Mouse (Mus musculus): ENCODE data around the gene Rrp12. TPM values are rescaled to one million over a fixed set of nuclear protein-coding genes. Genes with fewer than 3 reads are reported as not detected.

Rrp12 gene
- polyA plus RNA-seq, 1 experiment from 2014 or later = 17.4 TPM

DNA sequence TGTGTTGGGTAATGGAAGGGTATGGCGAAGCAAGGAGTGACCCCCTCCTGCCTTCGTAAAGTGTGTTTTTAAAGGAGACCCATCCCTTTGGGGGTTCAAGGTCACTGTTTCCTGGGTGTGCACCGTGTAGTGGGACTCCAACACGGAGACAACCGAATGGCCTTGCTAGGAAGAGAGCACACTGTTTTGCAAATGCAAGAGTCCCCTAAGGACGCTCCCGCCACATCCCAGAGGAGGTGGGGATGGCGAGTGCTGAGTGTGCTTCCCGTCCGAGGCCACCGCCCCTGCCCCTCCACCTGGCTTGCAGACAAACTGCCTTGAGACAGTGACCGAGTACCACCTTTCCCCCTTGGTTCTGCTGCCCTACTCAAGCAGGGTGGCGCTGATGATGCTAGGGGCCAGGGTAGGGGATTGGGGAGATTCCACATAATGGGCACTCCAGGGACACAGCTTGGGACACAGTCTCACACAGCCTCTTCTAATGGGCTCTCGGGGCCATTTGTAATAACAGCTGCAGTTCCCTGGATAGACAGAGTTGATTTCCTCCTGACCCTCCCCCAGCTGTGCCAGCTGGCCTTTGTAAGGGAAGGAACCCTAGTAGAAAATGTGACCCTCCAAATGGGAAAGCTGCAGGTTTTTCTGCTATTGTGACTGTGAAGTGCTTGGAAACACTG, 64.1 kb downstream of the Rrp12 start:
- Histone ChIP-seq H3K4me1 (peaks cover 22% of the 10 kb centered on the region), H3K9me3 (no peaks in the 10 kb centered on the region), H3K4me2 (peak overlapping the region; percentile 99), H3K9ac (no peak overlapping the region), H3K27me3 (peaks cover 44% of the 10 kb centered on the region), H3K4me3 (peak overlapping the region; percentile 65), H3K27ac (no peak overlapping the region), H3K36me3 (no peaks in the 10 kb centered on the region)
- ATAC-seq (ENCODE audit: insufficient number of reproducible peaks, low FRiP score, low TSS enrichment, low read depth) = no peak
- 12% methylated on average over 14 of the region's 14 CpGs for WGBS

DNA sequence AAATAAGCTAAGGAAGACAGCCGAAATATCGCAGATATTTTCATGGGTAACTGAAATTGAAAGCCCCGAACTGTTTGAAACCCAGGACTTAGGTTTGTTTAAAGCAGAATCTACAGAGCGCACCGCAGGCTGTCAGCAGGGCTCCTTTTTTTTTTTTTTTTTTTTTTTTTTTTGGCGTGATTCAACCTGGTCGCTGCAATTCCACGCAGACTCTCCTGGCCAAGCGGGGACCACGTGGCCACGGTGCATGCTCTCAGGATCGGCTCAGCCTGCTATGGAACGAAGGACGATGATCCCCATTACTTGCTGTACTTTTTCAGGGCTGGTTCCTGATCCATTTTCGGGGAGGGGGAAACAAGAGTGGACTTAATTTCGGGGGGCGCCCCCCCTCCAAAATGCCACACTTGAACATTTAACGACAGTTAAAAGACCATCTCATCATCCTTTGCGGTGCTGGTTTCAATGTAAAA, 64.8 kb downstream of the Rrp12 start:
- peak overlapping the region; percentile 53; the same call in 1 of the 2 replicates for H3K9ac ChIP-seq
- peaks cover 22% of the 10 kb centered on the region for H3K4me1 ChIP-seq
- ATAC-seq (ENCODE audit: insufficient number of reproducible peaks, low FRiP score, low TSS enrichment, low read depth) = no peak
- H3K4me2 ChIP-seq = peak overlapping the region; percentile 99
- peak overlapping the region; percentile 65 for H3K4me3 ChIP-seq
- H3K27me3 ChIP-seq = peaks cover 40% of the 10 kb centered on the region
- no peak overlapping the region for H3K27ac ChIP-seq
- WGBS = under 1% methylated on average over 19 of the region's 19 CpGs
- H3K36me3 ChIP-seq = no peaks in the 10 kb centered on the region
- no peaks in the 10 kb centered on the region for H3K9me3 ChIP-seq

DNA sequence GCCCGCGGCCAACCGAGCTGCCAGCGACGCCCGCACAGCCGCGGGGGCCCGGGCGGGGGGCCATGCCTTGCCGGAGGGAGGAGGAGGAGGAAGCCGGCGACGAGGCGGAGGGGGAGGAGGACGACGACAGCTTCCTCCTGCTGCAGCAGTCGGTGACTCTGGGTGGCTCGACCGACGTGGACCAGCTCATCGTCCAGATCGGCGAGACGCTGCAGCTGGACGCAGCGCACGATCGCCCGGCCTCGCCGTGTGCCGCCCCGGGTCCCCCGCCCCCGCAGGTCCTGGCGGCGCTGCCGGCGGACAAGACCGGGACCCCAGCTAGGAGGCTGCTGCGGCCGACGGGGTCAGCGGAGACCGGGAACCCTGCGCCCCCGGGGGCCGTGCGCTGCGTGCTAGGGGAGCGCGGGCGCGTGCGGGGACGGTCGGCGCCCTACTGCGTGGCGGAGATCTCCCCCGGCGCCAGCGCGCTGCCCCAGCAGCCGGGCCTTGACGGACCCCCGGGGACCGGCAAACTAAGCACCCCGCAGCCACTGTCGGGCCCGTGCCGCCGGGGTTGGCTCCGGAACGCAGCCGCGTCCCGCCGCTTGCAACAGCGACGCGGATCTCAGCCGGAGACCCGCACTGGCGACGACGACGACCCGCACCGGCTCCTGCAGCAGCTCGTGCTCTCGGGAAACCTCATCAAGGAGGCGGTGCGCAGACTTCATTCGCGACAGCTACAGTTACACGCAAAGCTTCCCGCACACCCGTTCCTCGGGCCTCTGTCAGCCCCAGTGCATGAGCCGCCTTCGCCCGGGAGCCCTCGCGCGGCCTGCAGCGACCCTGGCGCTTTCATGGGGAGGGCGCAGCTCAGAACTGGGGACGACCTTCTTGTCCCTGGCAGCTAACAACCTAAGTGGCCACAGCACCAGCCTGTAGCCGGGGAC, 65.6 kb downstream of the Rrp12 start:
- H3K27me3 ChIP-seq = peaks cover 40% of the 10 kb centered on the region
- no peaks in the 10 kb centered on the region for H3K36me3 ChIP-seq
- H3K9ac ChIP-seq = peak overlapping the region; percentile 53
- no peaks in the 10 kb centered on the region for H3K9me3 ChIP-seq
- peak; percentile 49 for ATAC-seq (ENCODE audit: insufficient number of reproducible peaks, low FRiP score, low TSS enrichment, low read depth)
- peaks cover 22% of the 10 kb centered on the region for H3K4me1 ChIP-seq
- H3K27ac ChIP-seq = peak overlapping the region; percentile 84; the same call in 1 of the 2 replicates
- under 1% methylated on average over 80 of the region's 112 CpGs for WGBS
- H3K4me2 ChIP-seq = peak overlapping the region; percentile 99
- peak overlapping the region; percentile 65 for H3K4me3 ChIP-seq

DNA sequence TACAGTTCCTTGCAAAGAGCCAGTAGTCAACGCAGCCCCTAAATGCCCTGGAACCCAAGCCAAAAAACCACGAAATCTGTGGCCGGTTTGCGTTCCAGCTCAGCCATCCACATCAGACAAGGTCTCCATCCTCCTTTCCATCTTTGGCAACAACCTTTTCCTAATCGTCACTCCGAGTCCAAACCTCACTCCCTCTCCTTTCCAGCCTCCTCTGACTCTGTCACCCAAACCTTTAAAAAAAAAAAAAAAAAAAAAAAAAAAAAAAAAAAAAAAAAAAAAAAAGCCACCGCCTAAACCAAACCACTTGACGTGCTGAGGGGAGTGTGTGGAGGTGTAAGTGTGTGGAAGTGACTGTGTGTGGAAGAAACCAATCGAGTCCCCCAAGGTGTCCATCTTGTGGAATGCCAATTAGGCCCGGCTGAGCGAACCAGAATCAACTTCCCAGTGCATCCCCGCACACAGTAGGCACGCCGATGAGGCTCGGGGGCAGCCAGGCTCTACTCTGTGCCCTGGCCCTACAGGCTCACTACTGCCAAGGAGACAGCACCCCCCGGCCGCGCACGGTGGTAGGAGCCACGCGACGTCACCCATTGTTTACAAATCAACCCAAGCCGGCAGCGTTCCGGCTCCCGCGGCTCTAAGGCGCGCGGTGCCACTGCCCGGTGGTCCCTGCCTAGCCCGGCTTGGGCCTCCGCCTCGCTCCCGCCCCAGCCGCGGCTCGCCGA, 66.4 kb downstream of the Rrp12 start, which contains the start of gene Frat1:
TSS of gene Frat1 (plus strand) at position 590 of the 725 bp plus-strand sequence.
- under 1% methylated on average over 37 of the region's 39 CpGs for WGBS
- peak within 1 kb of the TSS; percentile 84 for H3K27ac ChIP-seq
- H3K4me3 ChIP-seq = peak within 1 kb of the TSS; percentile 65
- H3K36me3 ChIP-seq = no peaks in the 10 kb centered on the region
- peak within 1 kb of the TSS; percentile 53 for H3K9ac ChIP-seq
- no peaks in the 10 kb centered on the region for H3K9me3 ChIP-seq
- H3K4me2 ChIP-seq = peak within 1 kb of the TSS; percentile 99
- H3K27me3 ChIP-seq = peaks cover 35% of the 10 kb centered on the region
- H3K4me1 ChIP-seq = peaks cover 22% of the 10 kb centered on the region
- ATAC-seq (ENCODE audit: insufficient number of reproducible peaks, low FRiP score, low TSS enrichment, low read depth) = peak; percentile 89

DNA sequence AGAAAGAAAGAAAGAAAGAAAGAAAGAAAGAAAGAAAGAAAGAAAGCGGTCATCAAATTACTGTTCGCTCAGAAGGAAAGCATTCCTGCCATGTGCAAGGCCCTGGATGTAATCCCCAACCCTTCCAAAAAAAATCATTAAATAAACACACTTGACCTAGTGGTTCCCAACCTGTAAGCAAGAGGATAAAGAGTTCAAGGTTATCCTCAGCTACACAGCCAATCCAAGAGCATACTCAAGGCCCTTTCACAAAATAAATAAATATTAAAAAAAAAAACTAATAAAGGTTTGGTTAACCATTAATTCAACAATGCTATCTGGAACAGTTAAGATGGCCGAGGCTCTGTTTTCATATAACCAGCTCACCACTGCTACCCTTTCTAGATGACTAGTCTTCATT, 67.0 kb downstream of the Rrp12 start:
- H3K4me2 ChIP-seq = peak overlapping the region; percentile 99
- peaks cover 35% of the 10 kb centered on the region for H3K27me3 ChIP-seq
- no peaks in the 10 kb centered on the region for H3K9me3 ChIP-seq
- ATAC-seq (ENCODE audit: insufficient number of reproducible peaks, low FRiP score, low TSS enrichment, low read depth) = no peak
- no peak overlapping the region for H3K27ac ChIP-seq
- peaks cover 22% of the 10 kb centered on the region for H3K4me1 ChIP-seq
- WGBS = 74% methylated on average over 3 of the region's 3 CpGs
- no peaks in the 10 kb centered on the region for H3K36me3 ChIP-seq
- peak overlapping the region; percentile 65 for H3K4me3 ChIP-seq
- H3K9ac ChIP-seq = no peak overlapping the region

DNA sequence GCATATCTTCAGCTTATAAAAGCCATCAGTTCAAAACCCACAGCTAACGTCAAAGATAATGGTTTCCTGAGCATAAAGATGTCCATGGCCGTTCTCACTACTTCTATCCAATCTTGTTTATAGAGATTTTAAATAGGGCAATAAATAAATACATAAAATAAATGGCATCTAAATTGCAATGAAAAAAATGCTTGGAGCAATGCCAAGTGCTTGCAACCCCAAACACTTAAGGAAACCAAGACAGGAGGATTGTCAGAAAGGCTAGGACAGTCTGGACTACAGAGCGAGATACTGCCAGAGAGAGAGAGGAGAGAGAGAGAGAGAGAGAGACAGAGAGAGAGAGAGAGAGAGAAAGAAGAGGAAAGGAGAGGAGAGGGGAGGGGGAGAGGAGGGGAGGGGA, 69.4 kb downstream of the Rrp12 start:
- 57% methylated on average over 3 of the region's 3 CpGs for WGBS
- Histone ChIP-seq H3K27me3 (peaks cover 12% of the 10 kb centered on the region), H3K4me3 (no peak overlapping the region), H3K4me2 (no peak overlapping the region), H3K27ac (no peak overlapping the region), H3K9me3 (no peaks in the 10 kb centered on the region), H3K36me3 (no peaks in the 10 kb centered on the region), H3K9ac (no peak overlapping the region), H3K4me1 (peaks cover 15% of the 10 kb centered on the region)
- ATAC-seq (ENCODE audit: insufficient number of reproducible peaks, low FRiP score, low TSS enrichment, low read depth) = no peak

DNA sequence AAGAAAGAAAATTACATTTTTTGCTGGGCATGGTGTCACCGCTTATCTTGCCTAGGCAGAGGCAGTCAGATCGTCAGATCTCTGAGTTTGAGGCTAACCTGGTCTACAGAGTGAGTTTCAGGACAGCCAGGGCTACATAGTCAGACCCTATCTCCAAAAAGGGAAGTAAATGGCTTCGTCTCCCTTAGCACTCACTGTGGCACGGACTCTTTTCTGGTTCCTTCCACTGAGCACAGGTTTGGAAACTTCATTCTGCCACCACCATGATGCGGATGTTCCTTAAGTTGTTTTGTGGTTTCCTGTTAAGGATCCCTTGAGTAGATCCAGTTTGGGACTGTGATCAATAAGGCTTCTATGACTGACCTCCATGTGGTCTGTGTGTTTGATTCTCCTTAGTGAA, 71.0 kb downstream of the Rrp12 start:
- no peak overlapping the region for H3K9ac ChIP-seq
- no peak overlapping the region for H3K4me2 ChIP-seq
- peaks cover 3% of the 10 kb centered on the region for H3K4me1 ChIP-seq
- H3K27me3 ChIP-seq = no peaks in the 10 kb centered on the region
- no peaks in the 10 kb centered on the region for H3K36me3 ChIP-seq
- no peaks in the 10 kb centered on the region for H3K9me3 ChIP-seq
- H3K4me3 ChIP-seq = no peak overlapping the region
- 78% methylated on average over 5 of the region's 5 CpGs for WGBS
- ATAC-seq (ENCODE audit: insufficient number of reproducible peaks, low FRiP score, low TSS enrichment, low read depth) = no peak
- H3K27ac ChIP-seq = no peak overlapping the region

DNA sequence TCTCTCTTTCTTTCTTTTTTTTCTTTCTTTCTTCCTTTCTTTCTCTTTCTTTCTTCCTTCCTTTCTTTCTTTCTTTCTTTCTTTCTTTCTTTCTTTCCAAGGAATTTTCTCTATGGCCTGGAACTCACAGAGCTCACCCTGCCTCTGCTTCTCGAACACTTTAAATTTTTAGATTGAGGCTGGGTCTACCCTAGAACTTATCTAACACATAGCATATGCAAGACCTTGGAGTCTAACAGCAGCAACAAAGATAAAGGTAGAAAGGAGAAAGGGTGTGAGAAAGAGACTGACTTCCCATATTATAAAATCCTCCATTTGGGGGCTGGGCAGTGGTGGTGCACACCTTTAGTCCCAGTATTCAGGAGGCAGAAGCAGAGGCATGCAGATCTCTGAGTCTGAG, 73.4 kb downstream of the Rrp12 start:
- H3K27ac ChIP-seq = no peak overlapping the region
- H3K4me2 ChIP-seq = no peak overlapping the region
- H3K4me3 ChIP-seq = no peak overlapping the region
- no peaks in the 10 kb centered on the region for H3K27me3 ChIP-seq
- WGBS = 77% methylated on average over 1 of the region's 1 CpGs
- no peak overlapping the region for H3K9ac ChIP-seq
- ATAC-seq (ENCODE audit: insufficient number of reproducible peaks, low FRiP score, low TSS enrichment, low read depth) = no peak
- no peaks in the 10 kb centered on the region for H3K9me3 ChIP-seq
- H3K36me3 ChIP-seq = no peaks in the 10 kb centered on the region
- H3K4me1 ChIP-seq = no peaks in the 10 kb centered on the region

DNA sequence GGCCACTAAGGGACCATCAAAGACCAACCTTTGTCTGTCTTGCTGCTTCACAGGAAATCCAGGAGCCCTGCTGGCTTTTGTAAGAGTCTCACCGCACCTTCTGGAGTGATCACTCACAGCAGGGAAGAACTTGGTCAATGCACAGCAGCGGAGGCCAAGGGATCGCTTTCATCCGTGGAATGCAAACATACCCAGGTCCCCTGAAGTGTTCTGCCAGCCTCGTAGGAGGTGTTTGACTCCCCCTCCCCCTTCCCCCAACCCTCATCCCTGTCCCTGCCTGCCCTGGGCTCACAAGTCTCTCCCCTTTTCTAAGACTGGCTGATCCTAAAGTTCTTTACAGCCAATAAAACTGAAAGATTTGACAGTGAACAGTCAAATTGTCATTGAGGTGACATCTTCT, 74.5 kb downstream of the Rrp12 start:
- 14% methylated on average over 5 of the region's 5 CpGs for WGBS
- Histone ChIP-seq H3K4me1 (peaks cover 6% of the 10 kb centered on the region; the same call in 1 of the 2 replicates), H3K9ac (no peak overlapping the region), H3K27ac (no peak overlapping the region), H3K4me3 (no peak overlapping the region), H3K4me2 (no peak overlapping the region), H3K27me3 (no peaks in the 10 kb centered on the region), H3K36me3 (no peaks in the 10 kb centered on the region), H3K9me3 (no peaks in the 10 kb centered on the region)
- ATAC-seq (ENCODE audit: insufficient number of reproducible peaks, low FRiP score, low TSS enrichment, low read depth) = no peak

DNA sequence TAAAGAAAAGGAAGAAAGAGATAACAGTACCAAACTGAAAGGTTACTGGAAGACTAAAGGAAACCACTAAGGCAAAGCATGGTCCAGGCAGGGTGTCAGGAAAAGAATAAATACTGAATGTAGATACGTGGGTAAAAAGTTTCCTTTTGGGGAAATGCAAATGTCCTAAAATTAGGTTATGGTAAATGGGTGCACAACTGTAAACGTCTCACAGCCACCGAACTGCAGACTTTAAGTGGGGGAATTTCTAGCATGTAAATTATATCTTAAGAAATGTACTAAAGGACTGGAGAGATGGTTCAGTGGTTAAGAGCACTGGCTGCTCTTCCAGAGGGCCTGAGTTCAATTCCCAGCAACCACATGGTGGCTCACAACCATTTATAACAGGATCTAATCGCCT, 77.2 kb downstream of the Rrp12 start:
- no peak for ATAC-seq (ENCODE audit: insufficient number of reproducible peaks, low FRiP score, low TSS enrichment, low read depth)
- Histone ChIP-seq H3K27ac (no peak overlapping the region), H3K9ac (no peak overlapping the region), H3K4me1 (peaks cover 6% of the 10 kb centered on the region; the same call in 1 of the 2 replicates), H3K4me2 (no peak overlapping the region), H3K9me3 (no peaks in the 10 kb centered on the region), H3K4me3 (no peak overlapping the region), H3K36me3 (no peaks in the 10 kb centered on the region), H3K27me3 (no peaks in the 10 kb centered on the region)
- WGBS = 79% methylated on average over 4 of the region's 4 CpGs

DNA sequence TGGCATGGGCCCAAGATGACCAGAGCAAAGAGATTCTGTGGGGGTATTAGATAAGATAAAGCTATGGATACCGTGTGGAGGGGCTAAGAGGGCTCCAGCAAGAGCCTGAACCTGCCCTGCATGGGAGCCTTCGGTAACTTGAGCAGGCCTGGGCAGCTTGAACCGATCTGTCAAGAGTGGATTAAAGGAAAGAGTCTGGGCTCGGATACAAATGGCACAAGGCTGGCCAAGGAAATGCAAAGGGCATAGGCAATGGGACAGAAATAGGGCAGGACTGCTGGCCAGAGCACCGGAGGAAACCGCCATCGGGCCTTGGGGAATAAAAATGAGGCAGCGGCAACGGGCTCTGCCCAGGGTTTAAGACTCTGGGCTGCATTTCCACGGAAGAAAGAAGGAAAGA, 78.6 kb downstream of the Rrp12 start:
- no peaks in the 10 kb centered on the region for H3K27me3 ChIP-seq
- 0 out of 2 replicates have a peak, but pooled peaks have one; percentile 44 for ATAC-seq (ENCODE audit: insufficient number of reproducible peaks, low FRiP score, low TSS enrichment, low read depth)
- H3K4me2 ChIP-seq = no peak overlapping the region
- H3K9me3 ChIP-seq = no peaks in the 10 kb centered on the region
- peak overlapping the region; percentile 48; the same call in 1 of the 2 replicates for H3K27ac ChIP-seq
- WGBS = 40% methylated on average over 10 of the region's 10 CpGs
- H3K4me1 ChIP-seq = peaks cover 6% of the 10 kb centered on the region; the same call in 1 of the 2 replicates
- H3K4me3 ChIP-seq = no peak overlapping the region
- H3K9ac ChIP-seq = no peak overlapping the region
- H3K36me3 ChIP-seq = no peaks in the 10 kb centered on the region
